Mouse (Mus musculus): ENCODE measurements around the gene Prkn.

The Prkn gene

GRCm38 (mm10) chr17:11664610-11665345, 824.6 kb downstream of the Prkn start:
- peak; percentile 19 for DNase-seq

DNA sequence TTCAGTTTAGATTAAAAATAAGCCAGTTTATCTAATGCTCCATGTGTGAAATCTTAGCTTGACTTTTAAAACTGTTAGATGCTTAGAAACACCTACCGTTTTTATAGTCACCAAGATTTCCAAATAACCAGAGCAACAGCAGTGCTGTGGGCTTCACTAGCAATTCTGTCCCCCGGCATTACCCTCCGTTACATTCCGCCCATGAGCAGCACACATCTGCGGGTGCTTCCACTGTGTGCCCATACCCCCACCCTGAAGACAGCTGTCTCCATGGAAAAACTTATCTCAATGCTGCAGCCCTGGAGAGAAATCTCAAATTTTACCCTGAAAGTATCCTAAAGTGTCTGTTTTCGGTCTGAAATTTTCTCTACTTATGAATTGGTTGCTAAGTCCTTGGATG, 839.5 kb downstream of the Prkn start:
- DNase-seq: peak; percentile 40

- DNase-seq: no peak
Measured at GRCm38 (mm10) chr17:11680456-11680855, 840.3 kb downstream of the Prkn start.

GRCm38 (mm10) chr17:11681825-11682372, 841.7 kb downstream of the Prkn start:
- DNase-seq: no peak

DNA sequence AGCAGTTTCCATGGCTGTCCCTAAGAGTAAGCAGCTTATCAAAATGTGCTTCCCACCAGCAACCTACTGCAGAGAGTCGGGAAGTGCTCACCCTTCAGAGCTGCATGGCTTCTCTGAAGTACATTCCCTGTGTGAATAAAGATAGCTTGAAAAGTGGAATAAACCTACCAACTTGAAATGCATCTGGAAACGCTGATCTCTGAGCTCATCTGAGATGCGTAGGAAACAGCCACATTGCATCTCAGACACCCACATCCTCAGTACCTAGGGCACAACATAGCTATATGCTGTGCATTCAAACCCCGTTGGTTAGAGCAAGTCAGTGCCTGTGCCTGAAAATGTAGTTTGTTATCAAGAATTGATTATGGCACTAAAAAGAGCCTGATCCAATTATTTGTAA, 864.8 kb downstream of the Prkn start:
- no peak for DNase-seq

DNA sequence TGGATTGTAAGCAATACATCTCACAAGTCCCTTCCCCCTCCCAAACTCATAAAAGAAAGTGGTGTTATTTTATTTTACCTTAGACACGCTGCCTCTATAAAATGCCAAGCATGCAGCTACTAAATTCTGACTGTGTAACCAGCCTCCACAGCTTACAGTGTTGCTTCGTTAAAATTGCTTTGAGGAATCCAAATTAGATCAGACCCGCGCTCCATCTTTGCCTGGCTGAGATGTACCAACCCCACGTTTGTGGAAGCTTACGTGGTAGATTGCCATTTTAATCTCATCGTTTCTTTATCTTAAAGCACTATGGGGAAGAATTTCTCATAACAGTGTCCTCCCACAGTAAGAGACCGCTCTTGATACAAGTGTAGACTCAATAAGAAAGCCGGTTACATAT, 865.6 kb downstream of the Prkn start:
- DNase-seq: no peak

DNA sequence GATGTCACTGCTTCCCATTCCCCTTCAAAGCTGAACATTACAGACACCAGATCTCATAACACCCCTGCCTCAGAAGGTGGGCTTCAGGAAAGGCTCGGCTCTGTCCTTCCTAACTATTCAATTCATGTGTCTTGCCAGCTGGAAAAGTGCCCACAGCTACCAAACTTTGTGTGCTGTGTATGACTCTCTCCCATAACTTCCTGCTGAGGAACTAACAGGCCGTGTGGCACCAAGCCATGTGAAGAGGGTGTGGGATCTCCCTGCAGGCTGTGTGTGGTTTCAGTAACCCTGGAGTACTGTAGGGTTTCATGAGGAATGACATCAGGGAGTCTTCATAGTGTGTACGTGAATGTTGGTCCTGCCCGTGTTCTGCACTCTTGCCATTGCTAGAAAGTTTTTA, 871.9 kb downstream of the Prkn start:
- DNase-seq: no peak

DNA sequence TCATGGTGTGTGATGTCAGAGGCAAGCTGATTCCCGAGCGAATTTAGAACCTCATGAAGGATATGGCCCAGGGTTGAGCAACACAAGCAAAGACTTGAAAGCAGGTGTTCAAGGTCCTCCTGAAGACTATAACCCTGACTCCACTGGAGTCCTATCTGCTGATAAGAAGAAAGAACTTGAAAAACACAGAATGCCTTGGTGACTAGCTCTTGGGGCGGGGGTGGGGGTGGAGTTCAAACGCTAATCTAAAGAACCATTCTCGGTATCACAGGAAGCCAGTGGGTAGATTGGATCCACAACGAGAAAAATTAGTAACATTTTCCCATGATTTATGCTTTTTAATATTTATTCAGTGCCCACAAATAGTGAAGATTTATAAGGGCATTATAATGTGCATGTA, 879.6 kb downstream of the Prkn start:
- no peak for DNase-seq

- no peak for DNase-seq
Measured at GRCm38 (mm10) chr17:11721906-11722305, 881.7 kb downstream of the Prkn start.

DNA sequence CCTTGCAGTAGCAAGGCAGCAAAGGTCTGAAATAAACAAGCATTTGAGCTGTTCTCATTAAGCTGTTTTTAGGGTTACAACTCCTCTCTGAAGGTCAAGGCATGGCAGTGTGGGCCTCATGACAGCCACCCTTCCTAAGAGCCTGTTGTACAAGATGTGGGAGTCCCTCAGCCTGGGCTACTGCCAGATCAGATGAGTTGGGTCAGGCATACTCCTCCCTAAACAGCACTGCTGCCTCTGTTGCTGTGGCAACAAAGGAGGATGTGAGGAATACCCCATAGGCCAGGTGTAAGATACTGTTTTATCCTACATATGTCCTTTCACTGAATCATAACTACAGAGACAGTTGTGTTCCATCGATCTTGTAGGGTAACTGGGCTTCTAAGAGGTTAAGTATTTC, 882.3 kb downstream of the Prkn start:
- no peak for DNase-seq

DNA sequence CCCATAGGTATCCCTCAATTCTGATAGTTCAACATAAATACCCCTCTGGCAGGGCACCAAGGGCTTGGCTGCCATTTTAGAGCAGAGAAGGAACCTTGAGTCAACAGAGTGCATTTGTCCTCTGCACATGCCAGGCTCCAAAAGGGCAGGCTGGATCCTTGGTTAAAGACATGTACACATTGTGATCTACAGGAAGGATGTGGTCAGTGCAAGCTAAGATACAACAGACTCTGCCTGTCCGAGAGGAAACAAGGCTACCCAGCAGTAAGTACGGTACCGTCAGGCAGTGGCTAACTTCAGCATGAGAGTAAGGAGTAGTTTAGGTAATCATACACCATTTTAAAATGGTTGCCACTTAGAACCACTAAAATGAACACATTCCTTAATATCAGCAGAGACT, 884.0 kb downstream of the Prkn start:
- no peak for DNase-seq

DNA sequence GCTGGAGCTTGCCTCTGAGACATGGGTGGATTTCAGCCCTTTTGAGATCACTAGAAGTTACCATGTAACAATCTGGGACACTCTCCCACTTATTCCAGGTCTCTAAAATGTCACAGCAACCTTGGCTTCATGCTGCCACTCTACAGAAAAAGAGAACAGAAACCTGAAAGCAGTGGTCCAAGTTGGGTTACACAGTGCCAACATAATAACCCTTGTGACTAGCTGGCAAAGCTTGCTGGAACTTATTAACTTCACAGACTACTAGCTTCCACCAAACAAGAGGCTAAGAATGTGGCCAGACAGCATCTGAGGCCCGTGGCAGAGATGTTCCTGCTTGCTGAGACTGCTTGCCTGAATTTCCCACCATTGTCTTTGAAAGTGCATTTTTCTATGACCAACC, 886.9 kb downstream of the Prkn start:
- DNase-seq: no peak

GRCm38 (mm10) chr17:11728294-11728693, 888.1 kb downstream of the Prkn start:
- no peak for DNase-seq

GRCm38 (mm10) chr17:11730656-11731594, 890.7 kb downstream of the Prkn start:
- no peak for DNase-seq

GRCm38 (mm10) chr17:11735158-11735877, 895.1 kb downstream of the Prkn start:
- no peak for DNase-seq

- DNase-seq: no peak
Measured at GRCm38 (mm10) chr17:11736531-11736930, 896.3 kb downstream of the Prkn start.

GRCm38 (mm10) chr17:11737905-11738304, 897.7 kb downstream of the Prkn start:
- no peak for DNase-seq

DNA sequence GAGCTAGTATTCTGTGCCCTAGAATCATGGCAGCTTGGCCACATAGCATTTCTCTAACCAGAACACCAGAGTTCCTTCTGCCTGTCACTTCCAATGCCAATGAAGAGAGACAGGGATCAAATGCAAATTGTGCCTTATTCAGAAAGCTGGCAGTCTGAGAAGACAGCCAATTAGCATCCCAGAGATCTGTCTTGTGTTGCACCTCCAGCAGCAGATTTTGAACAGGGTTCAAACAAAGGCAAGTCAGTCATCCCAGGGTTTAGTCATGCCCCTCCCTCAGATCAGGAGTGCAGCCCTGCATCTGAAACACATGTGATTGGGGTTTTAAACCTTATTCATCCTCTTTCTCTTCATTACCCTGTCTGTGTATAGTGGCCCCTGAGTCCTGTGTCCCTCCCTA, 900.5 kb downstream of the Prkn start:
- no peak for DNase-seq

- no peak for DNase-seq
Measured at GRCm38 (mm10) chr17:11741161-11741560, 901.0 kb downstream of the Prkn start.

DNA sequence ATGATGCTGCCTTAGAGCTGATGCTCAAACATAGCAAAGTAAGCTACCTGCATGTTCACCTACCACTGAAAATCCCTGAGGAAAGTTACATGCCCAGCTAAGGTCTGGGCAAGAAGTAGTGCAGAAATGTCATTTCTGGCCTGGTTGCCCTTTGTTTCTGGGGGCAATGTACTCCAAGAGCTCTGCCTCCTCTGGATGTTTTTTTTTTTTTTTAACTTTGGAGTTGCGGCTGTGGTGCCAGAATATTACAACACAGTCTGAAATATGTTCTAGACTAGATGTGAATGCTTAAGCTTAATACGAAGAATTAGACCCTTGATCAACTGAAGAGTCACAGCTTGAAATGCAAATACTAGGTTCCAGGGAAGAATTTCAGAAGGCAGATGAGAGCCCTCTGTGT, 911.1 kb downstream of the Prkn start:
- DNase-seq: no peak

DNA sequence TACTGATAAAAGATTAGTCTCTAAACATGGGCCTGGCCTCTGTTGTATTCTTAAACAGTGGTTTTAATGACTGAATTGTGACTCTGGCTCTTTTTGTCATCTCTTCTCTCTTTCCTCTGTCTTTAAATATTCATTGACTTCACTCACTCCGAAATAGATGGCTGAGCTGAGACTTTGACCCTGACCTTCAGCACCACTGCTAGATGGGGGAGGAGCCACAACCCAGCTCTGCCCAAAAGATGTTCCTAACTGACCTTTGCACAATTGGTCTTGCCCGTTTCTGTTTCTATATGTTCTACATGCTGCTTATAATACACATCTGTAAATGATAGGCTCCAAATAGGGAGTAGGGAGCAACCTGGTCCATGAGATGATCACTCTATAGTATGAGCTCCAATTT, 912.5 kb downstream of the Prkn start:
- DNase-seq: no peak

DNA sequence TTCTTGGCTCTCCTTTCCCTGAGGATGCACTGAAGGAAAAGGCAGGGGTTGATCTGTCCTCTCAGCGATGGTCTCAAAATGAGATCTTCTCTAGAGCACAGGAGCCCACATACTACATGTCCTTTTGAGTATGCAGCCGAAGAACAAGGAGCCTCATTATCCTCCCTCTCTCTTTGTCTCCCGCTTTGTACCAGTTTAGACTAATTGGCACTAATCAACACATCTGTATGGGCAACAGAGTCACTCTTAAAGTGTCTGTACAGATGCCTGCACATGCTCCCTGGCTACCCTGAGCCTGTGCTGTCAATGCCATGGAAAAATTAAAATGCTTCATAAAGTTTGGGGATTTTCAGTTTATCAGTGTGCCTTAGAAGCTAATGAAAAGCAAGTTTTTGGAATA, 924.9 kb downstream of the Prkn start:
- DNase-seq: no peak

GRCm38 (mm10) chr17:11765581-11765980, 925.4 kb downstream of the Prkn start:
- DNase-seq: no peak
